Mouse (Mus musculus): ENCODE data around the gene Plg. TPM values are rescaled to one million over a fixed set of nuclear protein-coding genes. Genes with fewer than 3 reads are reported as not detected.

Gene Plg
- total and polyA plus RNA-seq, 2 experiments from 2014 or later, result 0.21 TPM; not detected in 1

- Histone ChIP-seq H3K27me3 (ENCODE audit: insufficient read depth, low read length) (no peaks in the 10 kb centered on the region), H3K4me3 (ENCODE audit: low read length) (no peak overlapping the region), H3K27ac (no peak overlapping the region), H3K36me3 (ENCODE audit: insufficient read depth, low read length) (no peaks in the 10 kb centered on the region), H3K9ac (replicated peaks; ENCODE audit: low read length) (no peak overlapping the region), H3K4me2 (ENCODE audit: low read depth, low read length) (no peak overlapping the region), H3K4me1 (ENCODE audit: insufficient read depth, low read length) (no peaks in the 10 kb centered on the region), H3K9me3 (ENCODE audit: low read length) (no peaks in the 10 kb centered on the region)
- no peak for ATAC-seq
- no peak for DNase-seq (ENCODE audit: low spot score)
- no peak for TF ChIP-seq CTCF (IDR thresholded peaks at IDR 0.05; ENCODE audit: low read depth)
- WGBS, result 85% methylated on average over 5 of the region's 5 CpGs
These were observed 90.3 kb downstream of the Plg start for GRCm38 (mm10) chr17:12468745-12469144.

Other genes starting within 250 kb of the Plg start
- gene Map3k4, start 59.8 kb upstream of the Plg start, total RNA-seq (2014; rRNA removed), result 36.2 and 39.2 TPM in 2 replicates
- gene Map3k4, start 59.8 kb upstream of the Plg start, polyA plus RNA-seq (2015; fragmentation: Nextera tagmentation; extraction: Ambion mirVana), result 52.2 and 54.5 TPM in 2 replicates
- gene Slc22a3, start 129.1 kb downstream of the Plg start, total RNA-seq (2014; rRNA removed), result 2.1 and 2.6 TPM in 2 replicates
- gene Slc22a3, start 129.1 kb downstream of the Plg start, polyA plus RNA-seq (2015; fragmentation: Nextera tagmentation; extraction: Ambion mirVana), result 2.9 and 3.1 TPM in 2 replicates
- gene Slc22a2, start 205.5 kb downstream of the Plg start, total RNA-seq (2014; rRNA removed), result 0.58 and 0.78 TPM in 2 replicates
- 1.00 and 1.2 TPM in 2 replicates for gene Slc22a2, start 205.5 kb downstream of the Plg start, polyA plus RNA-seq (2015; fragmentation: Nextera tagmentation; extraction: Ambion mirVana)